Mouse (Mus musculus) spleen, adult 2 months (tissue): ENCODE measurements around the gene Hist1h4k.

ENCODE experiments used
- CTCF ChIP-seq: fragments of 200-500 bp; IDR thresholded peaks from 2 replicates; pipeline ENCODE4 v1.5.1; 2011; ENCODE audit warnings: mild to moderate bottlenecking, inconsistent platforms; ENCODE audit not compliant: insufficient read depth, insufficient read length, insufficient replicate concordance; ENCODE audit errors: extremely low read depth
- POLR2A ChIP-seq: fragments of 200-500 bp; IDR thresholded peaks from 2 replicates; pipeline ENCODE4 v1.6.1; 2011; ENCODE audit warnings: low read depth, low read length, inconsistent platforms

- no peak for TF ChIP-seq CTCF
- no peak for TF ChIP-seq POLR2A
Observed at GRCm38 (mm10) chr13:21786189-21786898, 36.0 kb upstream of the Hist1h4k start.
